Mouse (Mus musculus) ES-E14 (cell line): ENCODE measurements around the gene Ctsw. TPM values are rescaled to one million over a fixed set of nuclear protein-coding genes. Genes with fewer than 3 reads are reported as not detected.

Experiments
- DNase-seq: peaks from one replicate; pipeline ENCODE4 v3.0.0-alpha.2; 2013; ENCODE audit warnings: low read depth, low spot score
- H3K27ac ChIP-seq: 2 replicates; pipeline ENCODE4 v1.5.1; 2012; ENCODE audit warnings: low read depth, mild to moderate bottlenecking, low read length, moderate library complexity, mixed read lengths; ENCODE audit not compliant: poor library complexity, insufficient read depth, severe bottlenecking
- H3K36me3 ChIP-seq: 2 replicates; pipeline ENCODE4 v1.6.1; 2012; ENCODE audit warnings: mild to moderate bottlenecking, low read length, moderate library complexity, mixed read lengths; ENCODE audit not compliant: control insufficient read depth, poor library complexity, insufficient read depth, severe bottlenecking
- H3K4me1 ChIP-seq, 2 experiments: fragments of 150-350 bp in 1 of 2; sonication (generic) in 1 of 2; 2 replicates each; pipeline ENCODE4 v1.6.1; 2012; ENCODE audit warnings: low read length in 2 of 2, mild to moderate bottlenecking in 1 of 2, mixed read lengths in 1 of 2; ENCODE audit not compliant: control insufficient read depth in 2 of 2, insufficient read depth in 2 of 2, poor library complexity in 1 of 2
- H3K4me3 ChIP-seq, 2 experiments: fragments of 150-350 bp in 1 of 2; sonication (generic) in 1 of 2; 2 replicates each; pipeline ENCODE4 v1.5.1; 2012; ENCODE audit warnings: low read length in 2 of 2, low read depth in 1 of 2, mild to moderate bottlenecking in 1 of 2, mixed read lengths in 1 of 2; ENCODE audit not compliant: insufficient read depth in 1 of 2, poor library complexity in 1 of 2, severe bottlenecking in 1 of 2
- H3K9ac ChIP-seq: 2 replicates; pipeline ENCODE4 v1.6.1; 2012; ENCODE audit warnings: low read depth, mild to moderate bottlenecking, low read length, mixed read lengths; ENCODE audit not compliant: poor library complexity, insufficient read depth, severe bottlenecking
- H3K9me3 ChIP-seq: fragments of 150-350 bp; sonication (generic); 2 replicates; pipeline ENCODE4 v1.6.1; 2012; ENCODE audit warnings: low read depth, mild to moderate bottlenecking, low read length; ENCODE audit not compliant: control insufficient read depth, insufficient read depth
- CHD2 ChIP-seq: IDR thresholded peaks from 2 replicates; pipeline ENCODE4 v1.6.1; 2014; ENCODE audit warnings: mild to moderate bottlenecking, low read depth, low read length, inconsistent platforms
- HCFC1 ChIP-seq: IDR thresholded peaks from 2 replicates; pipeline ENCODE4 v1.6.1; 2012; ENCODE audit warnings: low read length, inconsistent platforms, borderline replicate concordance; ENCODE audit not compliant: insufficient read depth
- MAFK ChIP-seq: IDR thresholded peaks from 2 replicates; pipeline ENCODE4 v1.6.1; 2014; ENCODE audit warnings: mild to moderate bottlenecking, low read depth, low read length, inconsistent platforms; ENCODE audit not compliant: insufficient read depth
- ZC3H11A ChIP-seq: IDR thresholded peaks from 2 replicates; pipeline ENCODE4 v1.6.1; 2012; ENCODE audit warnings: low read depth, mild to moderate bottlenecking, inconsistent platforms, low read length, borderline replicate concordance
- ZNF384 ChIP-seq: IDR thresholded peaks from 2 replicates; pipeline ENCODE4 v1.6.1; 2012; ENCODE audit warnings: low read depth, low read length, inconsistent platforms
- in situ Hi-C, 2 experiments: fragments of 600-800 bp; cut with MboI; formaldehyde crosslinking; loops; one replicate each; pipeline ENCODE4 v1.15.1; 2025; ENCODE audit warnings: low sequenced_read_pairs in 2 of 2, inconsistent platforms in 1 of 2; ENCODE audit not compliant: unreplicated experiment in 2 of 2
- total RNA-seq: library from RNA; depleted of rRNA; stranded (reverse); fragments of 300-350 nt; gene quantifications from 2 replicates; pipeline ENCODE4 v1.2.3, GENCODE M21; 2012

Gene Ctsw
- total RNA-seq, 1 experiment, result 4.5 TPM

DNA sequence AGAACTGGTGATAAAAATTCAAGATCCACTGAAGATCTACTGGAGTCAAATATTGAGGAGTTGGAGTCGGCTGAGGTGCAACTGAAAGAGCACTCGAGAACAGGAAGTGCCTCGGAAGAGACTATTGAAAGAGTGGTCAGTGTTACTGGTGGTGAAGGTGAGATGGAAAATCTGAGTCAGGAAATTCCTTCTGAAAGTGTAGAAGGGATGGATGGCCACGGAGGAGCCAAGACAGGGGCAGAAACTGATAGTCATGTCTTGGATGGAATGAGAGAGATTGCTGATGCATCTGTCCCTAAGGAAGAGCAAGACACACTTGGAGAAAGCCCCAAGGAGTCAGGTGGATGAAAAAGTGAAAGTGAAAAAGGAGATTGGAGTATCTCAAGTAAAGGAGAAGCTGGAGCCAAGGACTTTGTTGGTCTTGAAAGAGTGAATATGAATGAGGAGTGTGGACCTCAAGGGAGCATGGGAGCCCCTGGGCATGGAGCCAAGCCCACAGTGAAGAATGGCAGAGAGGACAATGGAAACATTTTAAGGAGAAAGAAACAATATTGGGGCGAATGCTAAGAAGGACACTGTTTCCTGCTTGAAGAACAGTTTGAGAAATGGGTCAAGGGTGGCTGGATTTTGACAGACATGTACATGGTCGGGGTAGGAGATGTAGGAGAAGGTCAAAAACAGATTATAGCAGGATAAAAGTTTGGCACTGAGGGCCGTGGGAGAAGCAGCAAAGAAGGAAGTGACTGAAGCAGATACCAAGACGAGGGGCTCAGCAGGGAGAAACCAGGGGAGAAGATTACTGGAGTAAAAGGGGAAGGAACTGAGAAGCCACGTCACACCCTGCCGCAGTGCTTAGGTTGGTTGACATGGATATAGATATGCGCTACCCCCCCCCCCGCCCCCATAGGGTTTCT lies 44.0 kb upstream of the Ctsw start:
- H3K4me1 ChIP-seq, result peaks cover 4 to 16% of the 10 kb centered on the region in 2 experiments; a peak in 3 of 4 replicates
- in situ Hi-C loops, result no loop called here
- H3K27ac ChIP-seq, result no peak overlapping the region
- no peak overlapping the region for H3K4me3 ChIP-seq
- H3K36me3 ChIP-seq, result no peaks in the 10 kb centered on the region
- TF ChIP-seq MAFK (no peak), ZC3H11A (no peak), CHD2 (no peak), ZNF384 (no peak), HCFC1 (no peak)
- H3K9ac ChIP-seq, result no peak overlapping the region
- H3K9me3 ChIP-seq, result no peaks in the 10 kb centered on the region
- no peak for DNase-seq

DNA sequence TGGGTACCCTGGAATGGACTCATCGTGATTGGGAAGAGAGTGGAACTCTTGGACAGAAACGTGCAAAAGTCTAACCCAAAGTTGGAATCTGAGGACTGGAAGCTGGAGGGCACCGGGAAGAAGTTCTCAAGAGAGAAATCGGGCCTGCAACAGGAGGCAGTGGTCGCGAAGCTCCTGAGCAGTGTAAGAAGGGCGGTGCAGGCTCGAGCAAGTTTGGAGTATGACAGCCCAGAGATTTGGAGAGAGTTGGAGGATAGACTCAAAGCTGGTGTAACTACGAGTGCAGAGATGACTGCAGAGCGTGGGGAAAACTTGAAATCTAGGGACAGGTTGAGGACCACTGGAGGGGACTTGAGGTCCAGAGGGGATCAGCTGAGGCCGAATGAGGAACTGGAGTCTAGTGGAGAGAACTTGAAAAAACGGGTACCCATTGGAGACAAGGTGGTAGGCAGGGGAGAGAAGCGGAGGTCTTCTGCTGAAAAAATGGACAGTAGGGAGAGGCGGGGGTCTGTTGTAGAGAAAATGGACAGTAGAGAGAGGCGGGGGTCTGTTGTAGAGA lies 42.8 kb upstream of the Ctsw start:
- Histone ChIP-seq H3K9me3 (no peaks in the 10 kb centered on the region), H3K9ac (peak overlapping the region; percentile 79), H3K27ac (no peak overlapping the region)

DNA sequence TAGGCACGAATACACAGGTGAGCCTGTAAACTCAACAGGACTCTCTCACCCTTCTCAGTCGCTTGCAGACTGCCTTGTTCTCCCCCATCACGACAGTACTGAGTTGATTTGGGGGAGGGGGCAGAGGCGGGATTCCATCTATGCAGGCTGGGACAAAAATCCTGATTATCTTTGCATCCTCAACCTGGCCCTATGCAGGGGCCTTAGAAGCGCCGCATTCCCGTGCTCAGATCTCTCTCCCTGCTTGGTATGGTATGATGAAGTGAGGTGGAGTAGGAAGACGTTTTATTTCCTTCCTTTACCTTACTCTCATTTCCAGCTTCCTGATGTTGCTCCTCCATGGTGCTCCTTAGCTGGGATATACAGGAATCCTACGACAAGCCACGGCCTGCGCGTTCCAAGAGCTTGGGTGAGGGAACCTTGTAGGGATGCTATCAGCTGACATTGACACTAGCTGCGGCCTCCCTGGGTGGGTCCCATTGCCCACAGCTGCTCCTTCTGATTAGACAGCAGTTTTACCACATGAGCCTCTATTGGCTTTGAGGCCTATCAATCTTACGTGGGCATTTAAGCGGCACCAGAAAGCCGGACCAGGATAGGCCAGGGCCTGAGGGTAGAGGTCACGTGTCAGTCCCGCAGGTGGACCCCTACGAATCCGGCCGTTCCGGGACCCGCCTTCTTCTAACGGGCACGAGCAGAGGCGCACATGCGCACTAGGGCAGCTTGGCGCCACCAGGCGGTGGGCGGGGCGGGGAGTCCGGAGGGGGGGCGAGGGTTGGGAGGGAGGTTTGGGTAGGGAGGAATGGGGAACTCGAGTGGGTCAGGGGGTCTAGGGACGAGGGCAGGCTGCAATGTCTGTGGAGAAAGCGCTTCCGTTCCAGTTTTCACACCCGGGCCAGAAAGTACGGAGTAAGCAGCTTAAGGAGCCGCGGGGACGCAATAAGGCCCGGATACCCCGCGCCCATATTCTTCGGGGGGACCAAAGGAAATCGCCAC lies 42.0 kb upstream of the Ctsw start, which contains the start of gene Snx32:
Gene Snx32, minus strand, starts transcription at position 508 of the 996 bp plus-strand sequence.
- H3K36me3 ChIP-seq, result no peaks in the 10 kb centered on the region
- in situ Hi-C loops, result no loop called here

More for the DNA sequence above, 42.8 kb upstream of the Ctsw start:
- no peak for TF ChIP-seq MAFK
- no peak for TF ChIP-seq ZC3H11A
- TF ChIP-seq HCFC1, result no peak
- TF ChIP-seq CHD2, result no peak
- no peak for DNase-seq
- Histone ChIP-seq H3K4me3 (peak overlapping the region; percentile 67 to 72), H3K4me1 (peaks cover 2 to 10% of the 10 kb centered on the region in 2 experiments; a peak in 2 of 4 replicates), H3K36me3 (no peaks in the 10 kb centered on the region)
- in situ Hi-C loops, result no loop called here

DNA sequence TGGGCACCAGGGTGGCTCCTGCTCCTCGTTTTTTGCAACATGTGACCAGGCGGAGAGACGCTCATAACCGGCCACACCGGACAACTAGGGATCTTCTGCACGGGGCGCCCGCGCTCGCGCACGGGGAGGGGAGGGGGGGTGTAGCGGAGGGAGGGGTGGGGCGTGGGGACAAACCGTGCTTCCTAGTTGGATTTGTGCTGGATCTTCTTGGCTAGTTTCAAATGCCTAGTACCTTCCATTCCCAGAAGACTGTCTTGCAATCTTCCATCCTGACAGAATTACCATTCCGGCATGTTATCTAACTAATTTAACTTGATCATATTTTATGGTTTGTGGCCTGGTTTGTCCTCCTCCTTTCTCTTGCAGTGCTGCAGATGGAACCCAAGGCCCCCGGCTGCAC lies 35.4 kb upstream of the Ctsw start, which contains the start of gene 1700020D05Rik:
Gene 1700020D05Rik, minus strand, starts transcription at position 101 of the 400 bp plus-strand sequence.
- no peak for TF ChIP-seq MAFK
- Histone ChIP-seq H3K9me3 (no peaks in the 10 kb centered on the region), H3K27ac (no peak within 1 kb of the TSS), H3K9ac (0 out of 2 replicates have a peak within 1 kb of the TSS, but pooled peaks have one; percentile 2), H3K4me3 (peak within 1 kb of the TSS; percentile 39 to 50), H3K36me3 (no peaks in the 10 kb centered on the region), H3K4me1 (peaks cover 0 to 2% of the 10 kb centered on the region in 2 experiments; a peak in 1 of 4 replicates)
- in situ Hi-C loops, result no loop called here
- DNase-seq, result no peak

More for the DNA sequence above, 42.0 kb upstream of the Ctsw start, which contains the start of gene Snx32:
- H3K9ac ChIP-seq, result peak within 1 kb of the TSS; percentile 79
- H3K27ac ChIP-seq, result no peak within 1 kb of the TSS
- H3K9me3 ChIP-seq, result no peaks in the 10 kb centered on the region
- DNase-seq, result peak; percentile 97
- peaks cover 1 to 5% of the 10 kb centered on the region in 2 experiments; a peak in 1 of 4 replicates for H3K4me1 ChIP-seq
- peak within 1 kb of the TSS; percentile 72 to 74 for H3K4me3 ChIP-seq
- TF ChIP-seq MAFK, result peak; percentile 79
- no peak for TF ChIP-seq HCFC1
- TF ChIP-seq ZNF384, result no peak
- peak; percentile 93 for TF ChIP-seq CHD2
